Mouse (Mus musculus) kidney, postnatal 14 days (tissue): ENCODE data around the gene Slc7a5.

ENCODE experiments used
- DNase-seq: peaks from one replicate; pipeline ENCODE4 v3.0.0; 2022; ENCODE audit warnings: mixed read lengths

The Slc7a5 gene

GRCm38 (mm10) chr8:121907587-121908248 is at the start of gene Slc7a5:
Slc7a5 (minus strand) TSS chr8:121907694.
- peak; percentile 98 for DNase-seq

GRCm38 (mm10) chr8:121955825-121956500 is 48.5 kb upstream of the Slc7a5 start:
- DNase-seq: no peak

GRCm38 (mm10) chr8:121954981-121955555 is 47.6 kb upstream of the Slc7a5 start:
- DNase-seq: no peak

- DNase-seq: no peak
Observed at GRCm38 (mm10) chr8:121953821-121954545, 46.5 kb upstream of the Slc7a5 start.

- peak; percentile 52 for DNase-seq
Observed at GRCm38 (mm10) chr8:121952800-121953199, 45.3 kb upstream of the Slc7a5 start.

- no peak for DNase-seq
Observed at GRCm38 (mm10) chr8:121952122-121952521, 44.6 kb upstream of the Slc7a5 start.

GRCm38 (mm10) chr8:121951656-121952009 is 44.1 kb upstream of the Slc7a5 start:
- DNase-seq: no peak

GRCm38 (mm10) chr8:121950749-121951655 is 43.5 kb upstream of the Slc7a5 start:
- DNase-seq: peak; percentile 77

- DNase-seq: peak; percentile 99
Observed at GRCm38 (mm10) chr8:121949941-121950748, 42.7 kb upstream of the Slc7a5 start.

- DNase-seq: no peak
Observed at GRCm38 (mm10) chr8:121949222-121949800, 41.8 kb upstream of the Slc7a5 start, which contains the start of gene Banp. Banp (plus strand) TSS chr8:121949750.

GRCm38 (mm10) chr8:121948321-121949145 is 41.0 kb upstream of the Slc7a5 start:
- DNase-seq: no peak

- DNase-seq: peak; percentile 96
Observed at GRCm38 (mm10) chr8:121947753-121948141, 40.3 kb upstream of the Slc7a5 start.

- DNase-seq: no peak
Observed at GRCm38 (mm10) chr8:121947047-121947752, 39.7 kb upstream of the Slc7a5 start.

- no peak for DNase-seq
Observed at GRCm38 (mm10) chr8:121946351-121946750, 38.9 kb upstream of the Slc7a5 start.

GRCm38 (mm10) chr8:121944831-121945230 is 37.3 kb upstream of the Slc7a5 start, which contains the start of gene Car5a:
Car5a (minus strand) TSS chr8:121944904.
- no peak for DNase-seq

- no peak for DNase-seq
Observed at GRCm38 (mm10) chr8:121943716-121944115, 36.2 kb upstream of the Slc7a5 start.

- no peak for DNase-seq
Observed at GRCm38 (mm10) chr8:121943057-121943540, 35.6 kb upstream of the Slc7a5 start.

- no peak for DNase-seq
Observed at GRCm38 (mm10) chr8:121938732-121939131, 31.2 kb upstream of the Slc7a5 start.

- peak; percentile 14 for DNase-seq
Observed at GRCm38 (mm10) chr8:121936391-121936790, 28.9 kb upstream of the Slc7a5 start.
